Comparison of ENCODE assay signal across 10 mouse cellular contexts in the genomic region with DNA sequence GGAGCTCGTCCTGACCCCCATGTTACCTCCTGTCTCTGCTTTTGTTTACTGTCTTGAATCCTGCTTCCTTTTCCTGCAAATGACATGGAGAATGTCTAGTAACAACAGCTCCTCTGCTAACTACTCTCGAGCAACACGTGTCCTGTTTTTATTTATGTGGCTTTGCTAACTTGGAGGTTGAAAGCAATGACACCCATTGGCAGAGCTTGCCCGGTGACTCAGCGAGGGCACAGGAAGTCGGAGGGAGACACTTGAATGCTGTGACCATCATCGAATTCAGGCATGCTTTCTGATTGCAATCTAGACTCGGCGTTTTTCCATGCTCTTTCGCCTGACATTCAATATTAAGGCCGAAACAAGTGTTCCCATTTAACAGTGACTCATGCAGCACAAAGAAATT.
DNase-seq lines count a peak whose midpoint lies in the region; ATAC-seq lines count a peak whose summit lies in the region.
"Had no signal": no experiment of that assay in that cellular context is flagged by ENCODE, and none has a peak within 500 bp of the region (broad histone marks: within the 10 kb centered on the region; RNA-seq: fewer than 3 reads in every experiment).

No protein-coding gene starts in this region.

- DNase-seq in gastrocnemius, postnatal 25 days = peak; percentile 26
- DNase-seq in gastrocnemius, postnatal 10 days = no peak
- peak; percentile 67 for DNase-seq in 3T3-L1 (ENCODE audit: low read depth, low spot score)
- DNase-seq in kidney, postnatal 25 days = peak; percentile 49 to 64
- no peak for DNase-seq in cerebellum, adult 8-10 months
- no peak for DNase-seq in layer of hippocampus, adult 11-12 months (ENCODE audit: low spot score)
- DNase-seq in thymus, postnatal 4 days = no peak
- DNase-seq: retina, postnatal 1 day had no signal

- ATAC-seq in common myeloid progenitor, adult 5-6 weeks (replicated peaks; ENCODE audit: low read depth, poor library complexity, severe bottlenecking) = peak; percentile 31; the same call in 1 of the 2 replicates
- ATAC-seq: CD4-positive, CD25-positive, alpha-beta regulatory T cell, adult 4 months had no signal

Comparison
In these comparisons a context has a peak if more than half of its experiments do, and no peak if none do; other contexts are left out.
1. DNase-seq: peak in gastrocnemius, postnatal 25 days (single experiment), 3T3-L1 (single experiment) and kidney, postnatal 25 days (2 of 2); none in gastrocnemius, postnatal 10 days (single experiment), cerebellum, adult 8-10 months (single experiment), layer of hippocampus, adult 11-12 months (single experiment) and thymus, postnatal 4 days (single experiment).